Mouse (Mus musculus): ENCODE results near the gene Pparg.

The Pparg gene

DNA sequence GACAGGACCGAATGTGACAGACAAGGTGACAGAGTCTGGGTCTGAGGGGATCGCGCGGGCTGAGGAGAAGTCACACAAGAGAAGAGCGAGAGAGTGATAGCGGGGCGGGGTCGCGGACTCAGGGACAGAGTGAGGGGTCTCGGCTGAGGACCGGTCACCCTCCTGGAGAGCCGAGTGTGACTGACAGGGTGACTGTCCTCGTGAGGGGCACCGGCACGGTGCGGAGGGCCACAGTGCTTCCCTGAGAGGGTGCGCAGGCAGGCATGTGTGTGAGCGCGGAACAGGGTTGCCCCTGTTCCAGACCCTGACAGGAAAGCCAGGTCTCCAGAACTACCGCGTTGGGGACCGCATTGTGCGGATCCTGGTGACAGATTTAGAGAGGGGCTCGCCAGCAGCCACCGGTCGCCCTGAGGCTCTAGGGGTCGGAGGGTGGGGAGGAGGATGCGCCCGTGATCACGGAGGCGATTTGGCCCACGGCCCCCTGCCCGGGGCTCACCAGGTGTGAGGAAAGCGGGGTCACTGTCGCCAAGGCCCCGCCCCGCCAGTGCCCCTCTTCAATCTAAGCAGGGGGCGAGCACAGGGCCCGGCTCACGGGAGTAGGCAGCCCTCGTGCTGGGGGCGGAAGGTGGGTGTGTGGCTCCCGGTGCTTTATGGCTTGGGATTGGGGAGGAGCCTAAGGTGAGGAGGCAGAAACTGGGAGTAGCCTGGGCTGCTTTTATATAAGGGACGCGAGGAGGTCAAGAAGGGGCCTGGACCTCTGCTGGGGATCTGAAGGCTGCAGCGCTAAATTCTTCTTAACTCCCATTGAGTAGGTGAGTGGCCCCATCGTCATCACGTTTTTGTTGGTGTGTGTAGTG is 1.1 kb downstream of the Pparg start:
- peak; percentile 29 for DNase-seq

DNA sequence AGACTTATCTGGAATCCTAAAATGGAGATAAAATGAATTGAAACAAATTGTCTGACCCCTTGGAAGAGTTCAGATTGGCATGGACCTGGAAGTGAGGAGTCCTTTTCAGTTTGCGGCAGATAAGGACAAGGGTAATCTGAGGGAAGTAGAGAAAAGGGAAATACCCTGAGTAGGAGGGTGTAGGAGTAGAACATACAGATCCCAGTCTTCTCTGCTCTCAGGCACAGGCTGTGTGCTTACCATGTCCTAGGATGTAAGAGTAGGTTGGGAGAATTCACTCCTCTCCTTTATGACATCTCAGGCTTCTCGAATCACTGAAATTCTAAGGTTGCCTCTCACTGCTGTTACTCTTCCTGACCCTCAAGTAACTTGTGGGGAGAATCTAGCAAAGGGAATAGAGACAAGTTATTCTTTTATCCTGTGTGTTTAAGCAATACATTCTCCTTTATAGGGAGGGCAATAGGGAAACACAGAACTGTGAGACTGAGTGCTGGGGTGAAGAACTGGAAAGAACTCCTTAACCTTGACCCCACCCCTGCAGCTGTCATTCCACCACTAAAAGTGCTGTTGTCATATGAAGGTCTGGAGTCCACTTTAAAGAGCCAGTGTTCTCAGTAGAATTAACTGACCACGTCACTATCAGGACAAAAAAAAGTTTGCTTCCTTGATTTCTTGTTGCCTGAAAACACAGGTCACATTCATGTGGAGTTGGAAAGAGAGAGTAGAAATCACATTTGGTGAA is 6.3 kb downstream of the Pparg start:
- DNase-seq: no peak

DNA sequence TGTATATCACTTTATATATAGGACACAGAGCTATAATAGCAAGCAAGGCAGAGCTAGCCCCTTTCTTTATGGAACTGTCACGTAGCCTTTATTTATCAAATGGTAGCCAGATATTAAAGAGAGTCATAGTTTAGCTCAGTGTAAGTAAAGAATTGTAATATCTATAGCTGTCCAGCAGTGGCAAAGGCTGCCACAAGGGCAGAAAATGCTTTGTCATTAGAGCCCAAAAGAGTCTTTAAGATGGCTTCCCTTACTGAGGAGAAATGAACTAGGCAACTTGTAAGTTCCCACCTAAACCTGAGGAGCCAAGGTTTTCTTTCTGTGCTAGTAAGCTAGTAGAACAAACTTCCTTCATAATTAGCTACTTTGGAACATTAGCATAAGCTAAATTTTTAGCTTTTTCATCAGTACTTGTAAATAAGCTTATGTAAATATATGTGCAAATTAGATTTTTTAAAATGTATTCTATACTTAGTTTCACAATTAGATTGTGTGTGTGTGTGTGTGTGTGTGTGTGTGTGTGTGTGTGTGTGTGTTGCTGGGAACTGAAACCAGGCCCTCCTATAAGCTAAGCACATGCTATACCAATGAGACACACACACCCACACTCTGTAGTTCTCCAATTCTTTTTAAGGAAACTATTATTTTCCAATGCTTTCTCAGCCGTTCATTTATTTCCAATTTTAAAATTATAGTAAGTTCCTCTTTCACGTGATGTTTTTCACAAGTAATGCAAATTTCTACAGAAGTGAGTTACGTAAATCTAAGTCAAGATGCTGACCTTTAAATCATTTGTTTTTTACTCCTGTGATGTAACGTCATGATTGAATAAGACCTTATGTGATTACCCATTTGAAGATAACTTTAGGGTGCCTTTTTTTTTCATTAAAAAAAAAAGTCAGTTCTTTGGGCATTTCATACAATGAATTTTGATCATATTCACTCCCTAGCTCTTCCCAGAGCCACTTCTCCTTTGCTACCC is 14.4 kb downstream of the Pparg start:
- DNase-seq: no peak

DNA sequence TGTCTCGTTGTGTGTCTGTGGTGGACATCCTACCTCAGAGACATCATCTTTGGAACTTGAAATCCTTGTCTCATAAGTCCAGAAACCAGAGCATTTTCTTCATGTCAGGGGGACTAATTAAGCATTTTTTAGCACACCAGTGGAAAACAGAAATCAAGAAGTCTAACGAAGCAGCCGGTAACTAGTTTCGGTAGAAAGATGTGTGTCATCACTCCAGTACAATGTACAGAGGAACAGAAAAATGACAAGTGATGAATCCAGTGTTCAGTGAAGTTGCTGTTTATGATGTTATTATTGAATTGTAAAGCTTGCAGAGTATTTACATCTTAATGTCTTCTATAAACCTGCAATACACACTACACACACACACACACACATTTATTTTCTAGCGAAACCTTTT is 19.8 kb downstream of the Pparg start:
- DNase-seq: no peak

DNA sequence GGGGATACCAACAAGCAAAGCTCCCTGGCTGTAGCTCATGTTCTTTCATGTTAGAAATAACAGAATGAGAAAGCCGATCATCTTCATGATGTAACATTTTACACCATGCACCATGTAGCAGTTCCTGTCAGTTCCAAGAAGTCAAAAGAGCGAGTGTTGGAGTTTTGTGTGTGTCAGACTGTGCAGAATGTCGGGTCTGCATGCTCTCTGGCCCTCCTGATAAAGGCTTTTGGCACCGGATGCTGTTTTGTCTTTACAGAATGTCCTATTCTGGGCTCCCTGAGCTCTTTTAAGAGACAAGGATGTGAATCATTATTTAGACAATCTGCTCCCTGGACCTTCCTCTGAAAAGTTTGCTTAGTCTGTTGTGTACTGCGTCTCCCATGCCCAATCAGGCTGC is 22.0 kb downstream of the Pparg start:
- DNase-seq: no peak

DNA sequence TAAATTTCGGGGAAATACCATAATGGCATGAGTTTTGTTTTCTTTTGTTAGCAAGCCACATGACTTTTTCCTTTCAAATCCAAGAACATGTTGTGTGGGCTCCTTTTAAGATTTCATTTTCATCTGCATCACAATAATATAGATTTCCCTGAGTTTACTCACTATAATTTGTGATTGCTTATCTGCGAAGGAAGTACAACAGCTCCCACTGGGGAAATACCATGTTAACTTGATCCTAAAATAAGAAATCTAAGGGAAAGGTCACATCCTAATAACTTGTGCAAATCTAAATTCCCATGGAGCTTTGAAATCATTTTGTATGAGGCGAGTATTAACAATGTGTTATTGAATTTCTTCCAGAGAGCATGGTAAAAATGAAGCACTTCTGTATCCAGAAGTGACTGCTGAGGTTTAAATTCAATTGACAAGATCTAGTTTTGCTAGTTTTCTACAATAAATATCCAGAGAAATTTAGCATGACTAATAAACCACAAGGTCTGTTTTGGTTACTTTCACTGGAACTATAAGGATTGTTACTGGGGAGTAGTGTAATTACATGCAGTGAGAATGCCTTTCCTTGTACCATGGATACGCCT is 29.3 kb downstream of the Pparg start:
- DNase-seq: no peak

DNA sequence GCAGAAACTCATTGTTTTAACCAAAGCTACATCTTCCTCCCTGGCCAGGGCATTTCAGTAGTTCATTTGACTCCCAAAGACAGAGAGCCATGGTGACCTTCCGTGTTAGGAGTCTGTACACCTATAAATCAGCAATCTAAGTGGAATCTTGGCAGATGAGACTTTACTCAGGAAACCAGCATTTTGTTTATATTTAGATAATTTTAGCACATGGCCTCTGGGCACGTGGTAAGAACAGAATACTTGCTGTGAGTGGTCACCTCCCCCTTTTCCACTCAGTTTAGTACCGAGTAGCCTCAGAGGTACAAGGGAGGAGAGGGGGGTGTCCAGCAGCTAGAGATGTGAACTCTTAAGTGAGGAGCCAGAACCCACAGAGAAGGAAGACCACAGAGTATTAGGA is 36.2 kb downstream of the Pparg start:
- no peak for DNase-seq

DNA sequence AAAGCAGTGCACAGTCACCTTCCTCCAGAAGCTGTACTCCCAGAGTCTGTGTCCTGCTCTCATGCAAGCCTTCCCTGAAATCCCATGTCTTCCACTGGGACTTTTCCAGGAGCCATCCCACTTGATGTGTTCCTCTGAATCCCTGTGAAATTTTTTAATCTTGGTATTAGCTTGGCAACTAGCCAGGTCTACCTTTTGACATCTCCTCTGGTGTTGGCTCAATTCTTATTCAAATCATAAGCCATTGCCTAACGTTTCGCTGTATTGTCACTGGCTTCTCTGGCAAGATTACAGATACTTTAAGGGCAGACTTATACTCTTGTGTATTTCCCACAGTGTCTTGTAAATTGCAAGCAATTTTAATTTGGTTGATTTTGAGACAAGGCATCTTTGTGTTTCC is 43.6 kb downstream of the Pparg start:
- DNase-seq: no peak

DNA sequence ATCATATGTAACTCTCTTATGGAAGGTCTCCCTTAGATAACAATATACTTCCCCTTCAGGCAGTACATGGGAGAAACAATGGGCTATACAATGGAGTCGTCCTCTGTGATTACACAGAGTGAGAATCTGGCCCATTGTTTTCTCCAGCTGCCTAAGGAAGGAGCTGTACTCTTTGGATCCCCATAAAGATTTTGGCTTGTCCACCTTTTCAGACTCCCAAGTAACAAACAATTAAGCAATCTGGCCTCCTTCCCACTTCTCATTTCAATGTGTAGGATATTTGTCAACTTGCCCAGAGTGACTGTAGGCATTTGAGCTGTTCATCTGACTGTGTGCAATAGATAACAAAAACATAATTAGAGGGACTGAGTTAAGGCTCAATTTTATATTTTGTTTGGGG is 50.7 kb downstream of the Pparg start:
- no peak for DNase-seq

DNA sequence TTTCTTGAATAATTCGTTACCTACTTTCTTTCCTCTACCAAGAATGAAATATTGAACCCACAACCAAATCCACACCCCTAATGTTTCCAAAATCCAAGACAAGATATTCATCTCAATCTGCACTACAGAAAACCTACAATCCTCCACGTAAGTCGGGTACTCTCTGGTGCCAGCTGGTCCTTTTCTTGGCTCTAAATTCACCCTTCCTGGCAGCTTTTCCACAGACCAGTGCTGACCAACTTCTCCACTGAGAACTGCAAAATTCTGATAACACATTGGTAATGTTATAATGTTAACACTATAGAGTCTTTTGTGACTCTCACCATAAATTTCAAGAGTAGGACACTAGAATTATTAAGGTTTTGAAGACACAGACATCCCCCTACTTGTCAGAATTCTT is 57.4 kb downstream of the Pparg start:
- DNase-seq: no peak

DNA sequence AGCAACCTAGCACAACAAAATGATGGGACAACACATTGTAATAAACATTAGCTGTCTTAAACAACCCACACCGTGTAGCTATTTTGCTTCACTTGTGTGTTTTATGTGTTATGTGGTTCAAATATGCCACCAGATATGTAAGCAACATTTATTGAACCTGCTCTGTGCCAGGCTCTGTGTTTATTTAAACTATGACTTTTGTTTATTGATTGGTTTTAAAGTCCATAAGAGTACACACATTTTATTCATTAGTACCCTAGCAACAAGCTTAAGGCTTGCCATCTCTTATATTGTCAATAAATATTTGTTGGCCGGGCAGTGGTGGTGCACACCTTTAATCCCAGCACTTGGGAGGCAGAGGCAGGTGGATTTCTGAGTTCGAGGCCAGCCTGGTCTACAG is 58.2 kb downstream of the Pparg start:
- no peak for DNase-seq

DNA sequence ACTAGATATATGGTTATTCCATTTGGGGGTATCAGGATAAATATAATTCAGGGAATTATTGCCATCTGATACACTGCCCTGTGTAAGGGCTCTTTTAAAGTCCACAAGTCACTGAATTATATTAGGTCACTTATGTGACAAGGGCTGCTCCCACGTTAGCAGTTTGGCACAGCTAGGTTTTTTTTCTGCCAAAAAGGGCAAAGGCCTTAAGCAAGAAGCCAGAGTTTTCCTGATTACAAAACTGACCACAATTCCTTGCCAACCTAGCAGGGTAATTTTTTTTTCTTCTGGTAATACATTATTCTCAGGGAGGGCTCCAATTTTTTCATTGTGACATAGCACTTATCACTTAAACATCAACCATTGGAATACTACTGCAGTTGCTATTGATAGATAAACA is 60.2 kb downstream of the Pparg start:
- DNase-seq: peak; percentile 4

DNA sequence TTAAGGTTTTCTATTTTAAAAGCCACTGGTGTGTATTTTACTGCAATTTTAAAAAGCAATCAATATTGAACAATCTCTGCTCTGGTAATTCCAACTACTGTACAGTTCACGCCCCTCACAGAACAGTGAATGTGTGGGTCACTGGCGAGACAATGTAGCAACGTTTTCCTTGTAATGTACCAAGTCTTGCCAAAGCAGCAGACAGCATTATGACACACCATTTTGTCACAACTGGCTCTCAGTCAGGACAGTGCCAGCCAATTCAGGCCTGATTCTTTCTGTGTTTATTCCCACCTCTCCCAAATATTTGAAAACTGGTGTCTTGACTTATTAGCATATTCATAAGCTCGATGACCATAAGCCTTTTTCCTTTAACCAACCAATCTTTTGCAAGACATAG is 60.9 kb downstream of the Pparg start:
- no peak for DNase-seq

DNA sequence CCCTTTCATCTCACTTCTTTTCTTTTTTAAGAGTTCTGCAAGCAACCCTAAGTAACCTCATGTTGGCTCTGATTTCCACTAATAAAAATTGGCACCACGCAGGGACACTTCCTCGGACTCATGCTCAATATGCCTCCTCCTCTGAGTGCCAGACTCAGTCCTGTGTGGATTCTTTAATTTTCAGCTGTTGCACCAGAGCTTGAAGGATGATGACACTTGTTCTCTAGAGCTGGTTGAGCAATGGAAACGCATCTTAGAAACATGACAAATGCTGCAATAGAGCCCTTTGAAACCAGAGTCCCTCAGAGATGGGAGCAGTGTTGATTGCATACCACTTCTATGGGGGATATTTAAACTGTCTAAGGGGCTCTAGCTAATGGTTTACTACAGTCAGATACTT is 63.7 kb downstream of the Pparg start:
- no peak for DNase-seq

DNA sequence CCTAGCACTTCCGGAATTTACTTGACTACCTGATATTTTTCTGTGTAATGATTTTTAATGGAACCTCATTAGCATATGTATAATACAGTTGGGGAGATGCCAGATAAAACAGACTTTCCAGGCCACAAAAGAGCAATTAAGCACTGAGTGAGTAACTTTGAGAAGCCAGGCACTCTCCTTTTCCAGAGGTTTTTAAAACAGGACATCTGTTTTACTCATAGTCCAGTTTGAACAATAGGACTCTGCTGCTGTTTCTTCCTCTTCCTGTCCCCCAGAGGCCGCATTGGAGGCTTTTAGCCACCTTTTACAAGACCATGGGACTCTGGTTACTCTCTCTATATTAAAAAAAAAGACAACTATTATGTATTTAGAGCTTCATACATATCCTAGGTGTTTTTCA is 72.0 kb downstream of the Pparg start:
- no peak for DNase-seq

DNA sequence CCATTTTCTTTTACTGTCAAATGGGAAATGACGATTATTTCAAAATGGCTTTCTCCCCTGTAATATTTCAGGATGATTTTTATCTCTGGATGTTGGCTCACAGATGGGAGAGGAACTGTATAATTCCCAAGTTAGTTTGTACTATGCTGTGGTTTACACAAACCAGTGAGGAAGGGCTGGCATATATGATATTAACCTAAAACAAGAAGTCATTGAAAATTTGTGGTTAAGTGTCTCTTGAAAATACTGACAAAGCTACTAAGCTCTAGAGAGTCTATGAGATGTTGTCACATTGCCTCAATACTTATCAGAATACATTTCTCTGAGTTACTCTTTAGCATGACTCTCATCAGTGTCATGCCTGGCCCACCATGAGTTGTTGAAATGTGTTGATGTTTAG is 73.3 kb downstream of the Pparg start:
- DNase-seq: no peak

DNA sequence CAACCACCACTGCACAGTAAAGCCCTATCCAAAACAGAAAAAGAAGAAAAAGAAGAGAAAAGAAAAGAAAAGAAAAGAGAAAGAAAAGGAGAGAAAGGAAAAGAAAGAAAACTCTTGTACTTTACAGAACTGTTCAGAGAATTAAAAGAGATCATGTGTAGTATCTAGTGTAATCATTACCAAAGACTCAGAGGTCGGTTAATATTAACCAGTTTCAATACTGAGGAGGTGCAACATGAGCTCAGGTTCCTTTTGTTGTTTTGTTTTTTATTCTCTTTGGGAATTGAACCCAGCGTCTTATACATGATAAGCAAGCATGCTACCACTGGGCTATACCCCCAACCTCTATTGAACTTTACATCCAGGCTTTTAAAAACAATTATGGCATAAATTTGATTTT is 74.1 kb downstream of the Pparg start:
- no peak for DNase-seq

DNA sequence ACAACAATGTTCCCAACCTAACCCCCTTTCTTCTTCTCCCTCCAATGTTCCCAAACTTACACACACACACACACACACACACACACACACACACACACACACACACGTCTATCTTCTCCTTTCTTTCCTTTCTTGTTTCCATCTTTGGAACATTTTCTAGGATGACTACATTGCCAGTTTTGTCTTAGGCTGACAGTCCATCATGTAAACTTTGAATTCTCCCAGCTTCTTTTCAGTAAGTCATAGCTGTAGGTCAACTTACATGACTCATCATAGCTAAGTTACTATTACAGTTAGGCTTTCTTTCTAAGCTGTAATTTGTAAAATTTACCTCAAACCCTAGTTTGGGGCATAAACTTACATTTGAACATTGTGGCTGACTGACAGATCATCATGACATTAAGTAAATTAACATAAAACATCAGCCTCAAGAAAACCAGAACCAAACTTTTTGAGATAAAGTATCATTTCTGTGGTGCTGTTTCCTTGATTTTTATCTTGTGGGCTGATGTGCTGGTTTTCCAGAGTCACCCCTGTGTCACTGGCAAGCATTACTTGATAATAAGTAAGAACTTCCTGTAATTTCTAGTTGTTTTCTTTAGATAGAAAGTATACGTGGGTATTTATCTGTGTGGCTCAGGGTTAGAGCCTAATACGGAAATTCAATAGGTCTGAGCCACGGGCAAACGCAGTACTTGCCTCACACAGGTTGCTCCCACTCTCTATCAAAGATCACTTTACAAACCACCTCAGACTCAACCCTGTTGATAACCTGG is 79.7 kb downstream of the Pparg start:
- DNase-seq: no peak

DNA sequence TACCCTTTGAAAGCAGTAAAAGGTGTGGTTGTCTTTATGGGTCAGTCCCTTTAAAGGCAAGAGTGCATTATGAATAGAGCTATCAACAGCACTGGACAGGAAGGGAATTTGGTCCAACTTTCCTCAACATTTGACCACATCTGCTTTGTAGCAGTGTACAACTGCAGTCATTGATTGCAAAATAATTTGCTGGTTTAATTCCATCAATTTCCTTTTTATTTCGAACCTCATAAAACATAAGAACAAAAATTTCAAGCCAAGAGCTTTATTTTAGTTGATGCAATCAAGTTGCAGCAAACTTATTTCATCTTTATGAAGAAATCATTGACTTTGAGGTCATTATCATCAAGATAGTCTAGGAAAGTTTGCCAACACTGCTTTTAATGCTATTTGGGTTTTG is 91.8 kb downstream of the Pparg start:
- DNase-seq: no peak

DNA sequence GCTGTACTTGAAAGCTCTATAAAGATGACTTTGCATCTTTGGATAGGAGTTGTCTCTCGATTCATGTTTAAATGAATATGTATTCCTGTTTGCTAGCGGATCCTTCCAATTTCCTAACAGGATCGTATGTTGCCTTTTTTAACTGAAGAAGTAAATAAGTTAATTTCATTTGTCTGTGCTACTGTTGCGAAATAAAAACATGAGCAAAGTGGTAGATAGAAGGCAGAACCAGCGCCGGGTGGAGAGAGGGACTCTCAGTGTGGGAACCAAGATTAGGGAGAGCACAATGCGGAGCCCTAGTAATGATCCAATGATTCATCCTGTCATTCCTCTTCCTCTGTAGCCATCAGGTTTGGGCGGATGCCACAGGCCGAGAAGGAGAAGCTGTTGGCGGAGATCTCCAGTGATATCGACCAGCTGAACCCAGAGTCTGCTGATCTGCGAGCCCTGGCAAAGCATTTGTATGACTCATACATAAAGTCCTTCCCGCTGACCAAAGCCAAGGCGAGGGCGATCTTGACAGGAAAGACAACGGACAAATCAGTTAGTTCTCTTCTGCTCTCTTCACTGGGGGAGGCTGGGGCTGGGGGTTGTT is 102.1 kb downstream of the Pparg start:
- DNase-seq: peak; percentile 81

DNA sequence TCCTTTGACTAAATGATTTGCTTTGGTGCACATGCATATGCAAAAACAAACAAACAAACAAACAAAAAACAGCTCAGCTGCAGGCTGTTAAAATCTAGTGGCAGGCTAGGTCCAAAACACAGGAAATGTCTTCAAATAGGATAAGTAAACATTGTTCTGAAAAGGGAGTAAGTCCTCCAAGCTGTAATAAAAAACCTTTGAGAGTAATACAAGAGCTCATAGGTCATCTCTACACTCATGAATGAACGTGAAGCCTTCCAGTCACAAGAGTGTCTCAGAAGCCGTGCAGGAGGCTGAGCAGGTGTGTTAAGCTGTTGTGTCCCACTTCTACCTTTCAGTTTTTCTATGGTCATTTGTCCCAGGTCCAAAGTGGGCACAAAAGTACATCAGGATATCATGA is 102.6 kb downstream of the Pparg start:
- DNase-seq: no peak

DNA sequence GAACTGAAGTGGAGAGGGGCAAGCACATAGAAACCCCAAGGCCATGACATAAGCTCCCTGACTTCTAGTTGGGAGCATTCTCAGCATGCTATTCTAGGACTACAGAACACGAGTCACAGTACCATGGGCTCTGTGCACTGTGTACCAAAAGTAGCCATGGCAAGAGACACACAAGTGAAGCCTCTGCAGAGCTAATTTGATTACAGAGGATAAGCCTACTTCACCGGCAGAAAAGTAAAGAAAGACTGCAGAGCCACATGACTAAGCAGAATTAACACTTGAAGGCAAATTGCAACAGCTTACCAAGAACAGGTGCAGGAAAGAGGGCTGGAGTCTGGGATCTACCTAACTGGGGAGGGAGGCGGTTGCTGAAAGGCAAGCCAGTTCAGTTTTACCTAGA is 103.9 kb downstream of the Pparg start:
- no peak for DNase-seq
